7 mouse cellular contexts compared by ENCODE assay signal in the genomic region with DNA sequence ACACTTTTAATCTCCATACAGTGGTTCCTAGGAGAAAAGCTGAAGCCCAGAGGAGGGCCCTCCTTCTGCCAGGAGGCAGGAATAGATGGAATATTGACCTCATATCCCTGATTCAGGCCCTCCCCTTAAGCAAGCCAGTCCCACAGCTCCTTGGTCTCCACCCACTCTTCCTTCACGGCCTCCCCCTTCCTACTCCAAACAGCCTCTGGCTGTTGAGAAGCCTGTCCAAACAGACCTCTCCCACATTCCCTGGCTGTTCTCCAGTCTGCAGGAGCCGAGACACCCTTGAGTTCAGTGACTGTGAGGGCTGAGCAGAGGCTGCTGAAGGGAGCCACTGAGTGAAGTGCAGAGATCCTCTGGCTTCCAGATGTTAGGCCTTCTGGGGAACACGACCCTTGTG. TPM values are rescaled to one million over a fixed set of nuclear protein-coding genes. Genes with fewer than 3 reads are reported as not detected.
DNase-seq lines count a peak whose midpoint lies in the region; ATAC-seq and TF ChIP-seq lines count a peak whose summit lies in the region.

Gene Hrct1, plus strand, starts transcription at position 194 of the 400 bp plus-strand sequence.

- peak within 1 kb of the TSS; percentile 60; the same call in 1 of the 2 replicates for H3K27ac ChIP-seq in cortical plate, adult 2 months (ENCODE audit: insufficient read depth, low read length)
- H3K27ac ChIP-seq in heart, embryonic 16.5 days (ENCODE audit: low read length), result peak within 1 kb of the TSS; percentile 92
- peak within 1 kb of the TSS; percentile 39; the same call in 1 of the 2 replicates for H3K27ac ChIP-seq in limb, embryonic 14.5 days (replicated peaks; ENCODE audit: low read depth, low read length)
- peak within 1 kb of the TSS; percentile 84 for H3K27ac ChIP-seq in testis, adult 2 months (ENCODE audit: control insufficient read depth, insufficient read depth, low read depth, low read length)
- no peak within 1 kb of the TSS for H3K27ac ChIP-seq in midbrain, embryonic 10.5 days (replicated peaks)

- TF ChIP-seq CTCF in cortical plate, adult 2 months (IDR thresholded peaks at IDR 0.05; ENCODE audit: extremely low read depth, insufficient read depth, low read length), result no peak
- no peak for TF ChIP-seq CTCF in testis, adult 2 months (IDR thresholded peaks at IDR 0.05; ENCODE audit: control insufficient read depth, insufficient read depth, insufficient replicate concordance, low read depth, low read length)

- ATAC-seq in heart, embryonic 16.5 days (replicated peaks; ENCODE audit: extremely low read depth, insufficient read depth, low FRiP score), result peak; percentile 62
- ATAC-seq in limb, embryonic 14.5 days (ENCODE audit: low FRiP score, low read depth), result peak; percentile 63

- H3K4me1 ChIP-seq in cortical plate, adult 2 months (ENCODE audit: control insufficient read depth, insufficient read depth, low read length), result no peaks in the 10 kb centered on the region
- H3K4me1 ChIP-seq in heart, embryonic 16.5 days (ENCODE audit: control insufficient read depth, insufficient read depth, low read length), result peaks cover 45% of the 10 kb centered on the region
- H3K4me1 ChIP-seq in limb, embryonic 14.5 days (ENCODE audit: control insufficient read depth, insufficient read depth, low read length), result peaks cover 18% of the 10 kb centered on the region
- H3K4me1 ChIP-seq in testis, adult 2 months (ENCODE audit: control insufficient read depth, insufficient read depth, low read length), result peaks cover 23% of the 10 kb centered on the region
- 0 out of 2 replicates have a peak, but pooled peaks cover 3% of the 10 kb centered on the region for H3K4me1 ChIP-seq in midbrain, embryonic 10.5 days

- H3K9ac ChIP-seq in heart, embryonic 16.5 days (ENCODE audit: low read length), result peak within 1 kb of the TSS; percentile 56
- no peak within 1 kb of the TSS for H3K9ac ChIP-seq in limb, embryonic 14.5 days (ENCODE audit: low read depth, low read length, severe bottlenecking)

- no peaks in the 10 kb centered on the region for H3K36me3 ChIP-seq in heart, embryonic 16.5 days (ENCODE audit: control insufficient read depth, insufficient read depth)
- H3K36me3 ChIP-seq in limb, embryonic 14.5 days (ENCODE audit: control insufficient read depth, insufficient read depth, low read length), result no peaks in the 10 kb centered on the region
- no peaks in the 10 kb centered on the region for H3K36me3 ChIP-seq in testis, adult 2 months (ENCODE audit: control insufficient read depth, insufficient read depth, low read length)
- H3K36me3 ChIP-seq in midbrain, embryonic 10.5 days, result no peaks in the 10 kb centered on the region

- 0 out of 2 replicates have a peak, but pooled peaks have one; percentile 25 for TF ChIP-seq POLR2A in cortical plate, adult 2 months (IDR thresholded peaks at IDR 0.05; ENCODE audit: extremely low read depth, insufficient read depth, low read length)
- no peak for TF ChIP-seq POLR2A in limb, embryonic 14.5 days (IDR thresholded peaks at IDR 0.05; ENCODE audit: borderline replicate concordance, extremely low read depth, insufficient read depth, insufficient read length)
- no peak for TF ChIP-seq POLR2A in testis, adult 2 months (IDR thresholded peaks at IDR 0.05; ENCODE audit: control insufficient read depth, low read depth, low read length)

- H3K9me3 ChIP-seq in heart, embryonic 16.5 days (replicated peaks; ENCODE audit: control insufficient read depth, low read length), result no peaks in the 10 kb centered on the region
- H3K9me3 ChIP-seq in limb, embryonic 14.5 days (ENCODE audit: control insufficient read depth, low read length), result no peaks in the 10 kb centered on the region
- H3K9me3 ChIP-seq in midbrain, embryonic 10.5 days (replicated peaks), result no peaks in the 10 kb centered on the region

- H3K4me2 ChIP-seq in heart, embryonic 16.5 days (ENCODE audit: low read depth, low read length), result no peak within 1 kb of the TSS
- H3K4me2 ChIP-seq in limb, embryonic 14.5 days (replicated peaks; ENCODE audit: low read depth, low read length, severe bottlenecking), result no peak within 1 kb of the TSS

- H3K27me3 ChIP-seq in heart, embryonic 16.5 days (ENCODE audit: control insufficient read depth, insufficient read depth, low read length), result 0 out of 2 replicates have a peak, but pooled peaks cover 2% of the 10 kb centered on the region
- H3K27me3 ChIP-seq in limb, embryonic 14.5 days (ENCODE audit: control insufficient read depth, insufficient read depth, low read length), result no peaks in the 10 kb centered on the region
- no peaks in the 10 kb centered on the region for H3K27me3 ChIP-seq in testis, adult 2 months (ENCODE audit: control insufficient read depth, insufficient read depth, low read length)
- H3K27me3 ChIP-seq in midbrain, embryonic 10.5 days (ENCODE audit: low read depth, poor library complexity, severe bottlenecking), result no peaks in the 10 kb centered on the region

- DNase-seq in adipocyte (ENCODE audit: low spot score), result peak; percentile 97
- DNase-seq in limb, embryonic 14.5 days (ENCODE audit: low spot score), result peak; percentile 76
- no peak for DNase-seq in midbrain, embryonic 10.5 days (ENCODE audit: low spot score)
- DNase-seq in thymus, postnatal 10 days (ENCODE audit: low spot score in 2 of 2), result no peak

- WGBS in heart, embryonic 16.5 days, result 29% methylated on average over 3 of the region's 3 CpGs
- 25% methylated on average over 3 of the region's 3 CpGs for WGBS in limb, embryonic 14.5 days
- WGBS in midbrain, embryonic 10.5 days, result 74% methylated on average over 3 of the region's 3 CpGs

- no peak within 1 kb of the TSS for H3K4me3 ChIP-seq in cortical plate, adult 2 months (ENCODE audit: insufficient read depth, low read length)
- no peak within 1 kb of the TSS for H3K4me3 ChIP-seq in heart, embryonic 16.5 days (ENCODE audit: low read length)
- H3K4me3 ChIP-seq in limb, embryonic 14.5 days (replicated peaks; ENCODE audit: low read length), result no peak within 1 kb of the TSS
- no peak within 1 kb of the TSS for H3K4me3 ChIP-seq in testis, adult 2 months (ENCODE audit: control insufficient read depth, low read depth, low read length)
- no peak within 1 kb of the TSS for H3K4me3 ChIP-seq in midbrain, embryonic 10.5 days

RNA-seq across cellular contexts. Expression of gene Hrct1, which starts in this region (rescaled TPM):
- polyA plus RNA-seq in cortical plate, adult 2 months (2012; rRNA removed), result 1.8 and 2.3 TPM in 2 replicates
- polyA plus RNA-seq in heart, embryonic 16.5 days (2015; fragmentation: Nextera tagmentation; extraction: Ambion mirVana), result 1.4 and 1.7 TPM in 2 replicates
- 3.2 and 3.9 TPM in 2 replicates for polyA plus RNA-seq in limb, embryonic 14.5 days (2012; rRNA removed)
- 2.1 and 2.2 TPM in 2 replicates for polyA plus RNA-seq in limb, embryonic 14.5 days (2014; fragmentation: Nextera tagmentation; extraction: Ambion mirVana)
- polyA plus RNA-seq in testis, adult 2 months (2012; rRNA removed), result 0.62 and 0.73 TPM in 2 replicates
- 0.21 TPM in 1 of 2 replicates, not detected in the other for polyA plus RNA-seq in midbrain, embryonic 10.5 days (2016; fragmentation: Nextera tagmentation; extraction: Ambion mirVana)

Comparison
In these comparisons a context has a peak if more than half of its experiments do, and no peak if none do; other contexts are left out.
1. DNase-seq: peak in adipocyte (single experiment) and limb, embryonic 14.5 days (single experiment); none in midbrain, embryonic 10.5 days (single experiment) and thymus, postnatal 10 days (0 of 2).